Mouse (Mus musculus) cortical plate, adult 2 months (tissue): ENCODE data around the gene Nrxn1.

Experiments used
- CTCF ChIP-seq: fragments of 200-500 bp; IDR thresholded peaks from 2 replicates; pipeline ENCODE4 v1.5.1; 2011; ENCODE audit warnings: mild to moderate bottlenecking, control low read depth, low read length; ENCODE audit not compliant: insufficient read depth; ENCODE audit errors: extremely low read depth
- POLR2A ChIP-seq: fragments of 200-500 bp; IDR thresholded peaks from 2 replicates; pipeline ENCODE4 v1.6.1; 2011; ENCODE audit warnings: mild to moderate bottlenecking, low read length, control low read depth; ENCODE audit not compliant: insufficient read depth; ENCODE audit errors: extremely low read depth

GRCm38 (mm10) chr17:90430211-90430610 is 662.7 kb downstream of the Nrxn1 start:
- no peak for TF ChIP-seq CTCF
- no peak for TF ChIP-seq POLR2A
